26 mouse cellular contexts compared by ENCODE assay signal in the genomic region with DNA sequence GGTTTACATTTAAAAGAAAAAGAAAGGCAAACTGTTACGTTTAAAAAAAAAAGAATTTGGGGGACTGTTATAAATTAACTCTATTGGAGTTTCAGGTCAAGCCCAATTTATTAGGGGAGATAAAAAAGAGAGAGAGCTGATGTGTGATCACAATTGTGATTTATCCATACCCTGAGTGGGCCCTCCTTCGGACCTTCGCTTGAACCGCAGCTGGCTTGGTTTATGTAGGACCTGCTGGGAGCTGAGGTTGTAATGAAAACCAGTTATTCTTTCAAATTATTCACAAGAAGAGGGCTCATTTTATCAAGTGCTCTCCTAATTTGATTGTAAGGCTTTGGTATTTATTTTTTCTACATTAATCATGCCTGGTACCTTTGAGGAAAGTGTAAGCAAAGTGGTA.
"Had no signal": no experiment of that assay in that cellular context is flagged by ENCODE, and none has a peak within 500 bp of the region (broad histone marks: within the 10 kb centered on the region; RNA-seq: fewer than 3 reads in every experiment).

No protein-coding gene starts in this region.

- H3K9ac ChIP-seq: heart, embryonic 13.5 days; heart, embryonic 15.5 days; hindbrain, embryonic 12.5 days; hindbrain, embryonic 14.5 days; intestine, embryonic 15.5 days; limb, embryonic 13.5 days; limb, embryonic 15.5 days; liver, embryonic 12.5 days; liver, embryonic 14.5 days had no signal

- H3K4me2 ChIP-seq: heart, embryonic 11.5 days; heart, embryonic 13.5 days; heart, embryonic 15.5 days; hindbrain, embryonic 12.5 days; hindbrain, embryonic 14.5 days; intestine, embryonic 15.5 days; limb, embryonic 13.5 days; limb, embryonic 15.5 days; liver, embryonic 12.5 days had no signal

- H3K9me3 ChIP-seq: heart, embryonic 13.5 days; heart, embryonic 15.5 days; hindbrain, embryonic 10.5 days; hindbrain, embryonic 12.5 days; intestine, embryonic 15.5 days; limb, embryonic 13.5 days; limb, embryonic 15.5 days; liver, embryonic 12.5 days had no signal

- DNase-seq: gastrocnemius, postnatal 14 days; gastrocnemius, postnatal 36 days; heart, adult 2 months; heart, postnatal 14 days; heart, postnatal 4 days; kidney, adult 18-20 months; kidney, adult 8-10 months; kidney, postnatal 10 days; kidney, postnatal 4 days; layer of hippocampus, adult 9-11 months; layer of hippocampus, postnatal 36 days; left cerebral cortex, postnatal 4 days had no signal

- H3K36me3 ChIP-seq: heart, embryonic 13.5 days; heart, embryonic 15.5 days; hindbrain, embryonic 10.5 days; hindbrain, embryonic 12.5 days; intestine, embryonic 15.5 days; limb, embryonic 13.5 days; limb, embryonic 15.5 days; liver, embryonic 12.5 days had no signal

- ATAC-seq: hindbrain, embryonic 16.5 days; inflammation-experienced regulatory T-cells, adult 6 months; intestine, embryonic 15.5 days; intestine, postnatal 0 days; liver, embryonic 12.5 days had no signal

- H3K4me3 ChIP-seq: heart, adult 2 months; heart, embryonic 13.5 days; heart, embryonic 15.5 days; hindbrain, embryonic 10.5 days; hindbrain, embryonic 12.5 days; intestine, embryonic 15.5 days; limb, embryonic 13.5 days; limb, embryonic 15.5 days; liver, embryonic 12.5 days had no signal

- H3K4me1 ChIP-seq: heart, embryonic 15.5 days; liver, embryonic 12.5 days had no signal

- H3K27me3 ChIP-seq: heart, embryonic 15.5 days; hindbrain, embryonic 12.5 days; intestine, embryonic 15.5 days; limb, embryonic 13.5 days; limb, embryonic 15.5 days; liver, embryonic 12.5 days had no signal

- H3K27ac ChIP-seq: heart, adult 2 months; heart, embryonic 13.5 days; heart, embryonic 15.5 days; hindbrain, embryonic 10.5 days; hindbrain, embryonic 12.5 days; hindbrain, embryonic 14.5 days; intestine, embryonic 15.5 days; limb, embryonic 13.5 days; limb, embryonic 15.5 days; liver, embryonic 12.5 days; liver, embryonic 14.5 days had no signal
